Mouse (Mus musculus): ENCODE measurements around the gene Cryzl1. TPM values are rescaled to one million over a fixed set of nuclear protein-coding genes. Genes with fewer than 3 reads are reported as not detected.

The Cryzl1 gene
- 35.3 and 39.6 TPM in 2 replicates for polyA plus RNA-seq (2015; fragmentation: Nextera tagmentation; extraction: Ambion mirVana)

DNA sequence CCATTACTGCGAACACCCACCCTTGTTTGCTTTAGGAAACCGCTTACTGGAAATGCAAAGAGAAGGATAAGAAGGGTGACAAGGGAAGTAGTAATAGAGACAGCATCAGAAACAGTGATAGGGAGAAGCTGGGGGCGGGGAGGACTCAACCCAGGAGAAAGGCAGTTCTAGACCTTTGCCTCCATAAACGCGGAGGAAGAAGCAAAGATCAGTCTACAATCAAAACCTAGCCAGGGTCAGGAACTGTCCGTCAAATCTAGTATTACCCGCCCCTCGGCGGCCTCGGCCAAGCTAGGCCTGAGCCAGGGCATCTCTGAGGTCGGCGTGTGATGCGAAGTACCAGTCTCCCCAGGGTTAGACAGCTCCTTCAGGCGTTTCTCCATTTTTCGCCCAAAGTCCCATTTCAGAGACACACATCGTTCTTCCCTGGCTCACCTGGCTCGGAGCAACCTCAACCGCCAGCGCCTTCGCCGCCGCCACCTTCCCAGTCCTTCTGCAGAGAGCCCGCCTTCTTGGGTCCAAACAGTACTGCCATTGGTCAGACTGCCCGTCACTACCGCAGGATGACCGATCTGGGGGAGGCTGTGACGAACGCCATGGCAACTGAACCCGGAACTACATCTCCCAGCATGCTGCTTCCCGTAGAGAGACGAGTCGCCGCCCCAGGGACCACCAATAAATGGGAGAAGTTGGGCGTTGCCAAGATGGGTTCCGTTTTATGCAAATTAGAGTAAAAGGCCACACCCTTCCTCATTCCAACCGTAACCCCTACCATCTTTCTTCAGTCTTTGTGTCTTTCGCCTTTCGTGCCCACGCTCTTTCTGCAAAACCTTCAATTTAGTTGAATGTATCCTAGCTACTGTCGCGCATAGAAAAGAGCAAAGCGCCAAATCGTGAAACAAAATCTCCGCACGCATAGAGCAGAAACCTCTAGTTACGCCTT lies at the start of gene Cryzl1:
Gene Cryzl1 (minus strand): TSS at position 853 of the 943 bp plus-strand sequence.

GRCm38 (mm10) chr16:91729066-91729482 lies 299 bp upstream of the Cryzl1 start, which contains the start of gene Itsn1:
Itsn1 (plus strand) TSS chr16:91729281.

GRCm38 (mm10) chr16:91688619-91689334 lies 40.0 kb downstream of the Cryzl1 start, which contains the start of gene Donson:
Donson (minus strand) TSS chr16:91688770.

DNA sequence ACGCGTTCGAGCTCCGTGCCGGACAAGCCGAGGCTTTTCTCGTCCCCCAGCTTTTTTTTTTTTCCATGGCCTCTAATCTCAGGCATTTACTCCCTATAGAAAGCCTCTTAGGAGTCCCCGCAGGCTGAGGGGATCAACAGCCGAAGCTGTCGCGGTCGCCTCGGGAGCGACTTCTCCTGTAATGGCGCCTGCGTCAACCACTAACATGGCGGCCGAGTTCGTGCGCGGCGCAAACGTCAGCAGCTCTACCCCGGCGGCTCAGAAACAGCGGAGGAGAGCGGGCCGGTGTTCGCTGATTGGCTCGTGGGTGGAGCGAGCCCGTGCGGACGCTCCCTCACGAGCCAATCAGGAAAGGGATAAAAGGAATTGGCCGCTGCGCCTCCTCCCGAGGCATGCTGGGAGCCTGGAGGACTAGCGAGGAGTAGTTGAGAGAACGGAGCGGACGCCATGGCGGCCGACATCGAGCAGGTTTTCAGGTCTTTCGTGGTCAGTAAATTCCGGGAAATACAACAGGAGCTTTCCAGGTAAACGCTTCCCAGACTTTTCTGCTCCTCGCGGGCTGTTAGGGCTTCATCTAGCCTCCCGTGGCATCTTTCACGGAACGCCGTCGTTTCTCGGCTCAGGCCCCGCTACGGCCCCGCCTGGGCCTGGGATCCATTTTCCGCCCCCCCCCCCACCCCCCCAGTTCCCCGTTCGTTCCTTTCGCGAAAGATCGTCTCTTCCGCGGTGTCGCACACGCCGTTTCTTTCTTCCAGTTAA lies 81.1 kb downstream of the Cryzl1 start, which contains the start of gene Son:
Gene Son (plus strand): TSS at position 46 of the 759 bp plus-strand sequence.

GRCm38 (mm10) chr16:91646681-91647419 lies 81.9 kb downstream of the Cryzl1 start, which contains the start of gene Gart:
Gart (minus strand) TSS chr16:91646952.

Other genes with a start within 250 kb of the Cryzl1 start
- gene Ifnar1, start 243.7 kb downstream of the Cryzl1 start, polyA plus RNA-seq (2015; fragmentation: Nextera tagmentation; extraction: Ambion mirVana), result 20.7 and 25.3 TPM in 2 replicates
- gene Ifngr2, start 181.9 kb downstream of the Cryzl1 start, polyA plus RNA-seq (2015; fragmentation: Nextera tagmentation; extraction: Ambion mirVana), result 28.0 and 31.7 TPM in 2 replicates
- gene Tmem50b, start 131.2 kb downstream of the Cryzl1 start, polyA plus RNA-seq (2015; fragmentation: Nextera tagmentation; extraction: Ambion mirVana), result 16.6 and 21.8 TPM in 2 replicates
- gene Dnajc28, start 109.9 kb downstream of the Cryzl1 start, polyA plus RNA-seq (2015; fragmentation: Nextera tagmentation; extraction: Ambion mirVana), result 2.6 and 2.8 TPM in 2 replicates
- 94.2 and 94.3 TPM in 2 replicates for gene Gart, start 82.0 kb downstream of the Cryzl1 start, polyA plus RNA-seq (2015; fragmentation: Nextera tagmentation; extraction: Ambion mirVana)
- gene Son, start 81.5 kb downstream of the Cryzl1 start, polyA plus RNA-seq (2015; fragmentation: Nextera tagmentation; extraction: Ambion mirVana), result 96.2 and 109 TPM in 2 replicates
- gene Donson, start 40.2 kb downstream of the Cryzl1 start, polyA plus RNA-seq (2015; fragmentation: Nextera tagmentation; extraction: Ambion mirVana), result 32.5 and 39.3 TPM in 2 replicates
- 31.4 and 31.6 TPM in 2 replicates for gene Itsn1, start 306 bp upstream of the Cryzl1 start, polyA plus RNA-seq (2015; fragmentation: Nextera tagmentation; extraction: Ambion mirVana)